Mouse (Mus musculus) embryonic facial prominence, embryonic 13.5 days (tissue): ENCODE results near the gene Lrrc36. TPM values are rescaled to one million over a fixed set of nuclear protein-coding genes. Genes with fewer than 3 reads are reported as not detected.

Experiments
- ATAC-seq: fragments of 200-750 bp; cut with Nextera tagmentation; 2 replicates; pipeline ENCODE4 v1.8.0; 2017; ENCODE audit warnings: low read depth; ENCODE audit not compliant: insufficient number of reproducible peaks, insufficient read depth, low FRiP score, low TSS enrichment
- H3K27ac ChIP-seq: fragments of 300-500 bp; sonication (generic); 2 replicates; pipeline ENCODE4 v1.5.1; 2015; ENCODE audit warnings: moderate library complexity, mild to moderate bottlenecking, inconsistent platforms
- H3K27me3 ChIP-seq: fragments of 300-500 bp; sonication (generic); 2 replicates; pipeline ENCODE4 v1.6.1; 2015; ENCODE audit warnings: mild to moderate bottlenecking, inconsistent platforms
- H3K36me3 ChIP-seq: fragments of 300-500 bp; sonication (generic); 2 replicates; pipeline ENCODE4 v1.6.1; 2015; ENCODE audit warnings: mild to moderate bottlenecking, inconsistent platforms
- H3K4me1 ChIP-seq: fragments of 300-500 bp; sonication (generic); 2 replicates; pipeline ENCODE4 v1.6.1; 2015; ENCODE audit warnings: inconsistent platforms
- H3K4me2 ChIP-seq: fragments of 300-500 bp; sonication (generic); 2 replicates; pipeline ENCODE4 v1.6.1; 2015; ENCODE audit warnings: moderate library complexity, mild to moderate bottlenecking, inconsistent platforms
- H3K4me3 ChIP-seq: fragments of 300-500 bp; sonication (generic); 2 replicates; pipeline ENCODE4 v1.5.1; 2015; ENCODE audit warnings: mild to moderate bottlenecking, inconsistent platforms
- H3K9ac ChIP-seq: fragments of 300-500 bp; sonication (generic); 2 replicates; pipeline ENCODE4 v1.6.1; 2015; ENCODE audit warnings: mild to moderate bottlenecking, inconsistent platforms
- H3K9me3 ChIP-seq: fragments of 300-500 bp; sonication (generic); 2 replicates; pipeline ENCODE4 v1.6.1; 2016; ENCODE audit warnings: inconsistent platforms
- WGBS: fragments of 180-500 bp; shearing (Covaris S2); methylation state at CpG from one replicate; pipeline ENCODE4 v1.1.7; 2015; ENCODE audit warnings: mixed read lengths; 5-methylcytosine and 5-hydroxymethylcytosine counted together
- polyA plus RNA-seq: library from polyadenylated mRNA; unstranded; fragments of >200 nt; fragmentation: Nextera tagmentation; extraction: Ambion mirVana; gene quantifications from 2 replicates; pipeline ENCODE4 v1.2.1, GENCODE M21; 2015

Gene Lrrc36
- 0.22 TPM in 1 of 2 replicates, not detected in the other for polyA plus RNA-seq

DNA sequence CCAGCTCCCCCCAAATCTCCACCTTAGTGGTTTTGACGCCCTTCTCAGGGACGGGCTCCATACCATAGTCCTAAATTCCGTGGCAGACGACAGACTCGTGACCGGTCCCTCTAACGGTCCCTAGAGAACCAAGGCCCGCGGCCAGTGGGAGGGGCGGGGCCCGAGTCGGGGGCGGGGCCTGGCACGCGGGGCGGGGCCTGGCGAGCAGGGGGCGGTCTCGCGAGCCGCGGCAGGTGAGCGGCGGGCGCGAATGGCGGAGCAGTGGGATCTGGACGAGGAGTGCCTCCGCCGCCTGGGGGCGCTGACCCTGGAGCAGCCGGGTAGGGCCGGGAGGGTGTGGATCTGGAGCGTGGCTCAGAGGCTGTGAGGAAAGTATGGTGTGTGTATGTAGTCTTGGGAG, at the start of gene Lrrc36, which contains the start of gene Kctd19:
Gene Lrrc36, plus strand, starts transcription at position 181 of the 400 bp plus-strand sequence.
Gene Kctd19, minus strand, starts transcription at position 112 of the 400 bp plus-strand sequence.
- Histone ChIP-seq H3K4me1 (peaks cover 7% of the 10 kb centered on the region), H3K27me3 (peaks cover 40% of the 10 kb centered on the region), H3K4me3 (peak within 1 kb of the TSS; percentile 35), H3K9me3 (no peaks in the 10 kb centered on the region), H3K4me2 (peak within 1 kb of the TSS; percentile 58), H3K27ac (no peak within 1 kb of the TSS), H3K9ac (0 out of 2 replicates have a peak within 1 kb of the TSS, but pooled peaks have one; percentile 16), H3K36me3 (no peaks in the 10 kb centered on the region)
- WGBS, result 2% methylated on average over 33 of the region's 34 CpGs
- 0 out of 2 replicates have a peak, but pooled peaks have one; percentile 37 for ATAC-seq

DNA sequence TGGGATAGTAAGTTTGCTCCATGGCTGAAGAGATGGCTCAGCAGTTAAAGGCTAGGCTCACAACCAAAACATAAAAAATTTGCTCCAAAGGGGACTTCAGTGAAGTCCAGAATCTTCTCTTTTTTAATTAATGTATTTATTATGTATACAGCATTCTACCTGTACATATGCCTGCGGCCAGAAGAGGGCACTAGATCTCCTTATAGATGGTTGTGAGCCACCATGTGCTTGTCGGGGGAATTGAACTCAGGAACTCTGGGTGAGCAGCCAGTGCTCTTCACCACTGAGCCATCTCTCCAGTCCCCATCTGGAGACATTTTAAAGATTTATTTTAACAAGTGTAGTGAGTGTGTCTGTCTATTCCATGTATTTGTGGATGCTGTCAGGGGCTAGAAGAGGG, 46.3 kb upstream of the Lrrc36 start:
- Histone ChIP-seq H3K4me2 (no peak overlapping the region), H3K4me3 (no peak overlapping the region), H3K9ac (no peak overlapping the region), H3K36me3 (peaks cover 46% of the 10 kb centered on the region), H3K9me3 (no peaks in the 10 kb centered on the region), H3K27me3 (no peaks in the 10 kb centered on the region), H3K4me1 (no peaks in the 10 kb centered on the region), H3K27ac (no peak overlapping the region)
- no peak for ATAC-seq
- 66% methylated on average over 2 of the region's 2 CpGs for WGBS

- H3K27ac ChIP-seq, result no peak overlapping the region
- 74% methylated on average over 9 of the region's 9 CpGs for WGBS
- no peak for ATAC-seq
Measured at GRCm38 (mm10) chr8:105372473-105372872, 40.9 kb upstream of the Lrrc36 start.

DNA sequence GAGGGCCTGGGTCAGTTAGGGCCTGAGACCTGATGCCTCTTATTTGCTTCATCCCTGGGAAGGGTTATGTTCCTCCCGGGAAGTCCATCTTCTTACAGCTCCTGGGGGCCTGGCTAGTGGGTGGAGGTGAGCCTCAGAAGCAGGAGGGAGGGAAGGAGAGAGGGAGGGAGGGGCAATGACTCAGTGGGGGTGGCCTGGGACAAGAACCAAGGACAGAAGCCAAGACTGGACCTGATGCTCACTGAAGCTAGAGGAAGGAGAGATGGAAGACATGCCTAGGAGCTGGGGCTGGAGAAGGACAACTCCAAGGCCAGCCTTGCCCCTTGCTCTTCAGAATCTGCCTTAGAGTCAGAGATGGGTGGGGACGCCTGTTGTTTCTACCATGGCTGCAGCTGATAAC, 40.3 kb upstream of the Lrrc36 start, which contains the start of gene Plekhg4:
Gene Plekhg4, plus strand, starts transcription at position 243 of the 400 bp plus-strand sequence.
- H3K27ac ChIP-seq, result no peak within 1 kb of the TSS
- H3K27me3 ChIP-seq, result no peaks in the 10 kb centered on the region
- H3K9ac ChIP-seq, result no peak within 1 kb of the TSS
- 64% methylated on average over 2 of the region's 2 CpGs for WGBS
- peak within 1 kb of the TSS; percentile 29; the same call in 1 of the 2 replicates for H3K4me3 ChIP-seq
- H3K36me3 ChIP-seq, result peaks cover 8% of the 10 kb centered on the region; the same call in 1 of the 2 replicates
- H3K4me2 ChIP-seq, result peak within 1 kb of the TSS; percentile 57
- H3K9me3 ChIP-seq, result no peaks in the 10 kb centered on the region
- H3K4me1 ChIP-seq, result peaks cover 17% of the 10 kb centered on the region
- ATAC-seq, result no peak

More at GRCm38 (mm10) chr8:105372473-105372872, 40.9 kb upstream of the Lrrc36 start:
- Histone ChIP-seq H3K4me2 (no peak overlapping the region), H3K9me3 (no peaks in the 10 kb centered on the region), H3K4me3 (no peak overlapping the region), H3K9ac (no peak overlapping the region), H3K36me3 (peaks cover 13% of the 10 kb centered on the region), H3K4me1 (peaks cover 17% of the 10 kb centered on the region), H3K27me3 (no peaks in the 10 kb centered on the region)

DNA sequence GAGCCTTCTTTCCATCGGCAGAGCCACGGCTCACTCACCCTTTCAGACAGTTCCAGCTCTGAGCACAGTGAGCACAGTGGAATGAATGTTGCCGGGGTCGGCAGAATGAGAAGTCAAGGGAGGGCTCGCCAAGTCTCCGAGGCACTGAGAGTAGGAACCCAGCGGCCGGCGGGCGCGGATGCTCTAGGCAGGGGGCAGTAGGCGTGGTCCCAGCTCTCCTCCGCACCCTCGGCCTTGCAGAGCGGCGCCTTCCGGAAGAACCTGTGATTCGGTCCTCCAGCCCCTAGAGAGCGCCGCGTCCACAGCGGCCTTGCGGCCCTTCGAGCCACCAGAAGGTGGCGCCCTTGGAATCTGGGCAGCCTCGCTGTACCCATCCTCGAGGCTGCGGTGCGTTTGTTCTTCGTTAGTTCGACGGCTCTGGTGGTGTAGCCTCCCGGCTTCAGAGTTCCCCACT, 38.8 kb upstream of the Lrrc36 start:
- peak overlapping the region; percentile 29 for H3K4me3 ChIP-seq
- no peaks in the 10 kb centered on the region for H3K9me3 ChIP-seq
- H3K4me2 ChIP-seq, result peak overlapping the region; percentile 57
- WGBS, result 27% methylated on average over 33 of the region's 33 CpGs
- peaks cover 28% of the 10 kb centered on the region for H3K4me1 ChIP-seq
- peak overlapping the region; percentile 40; the same call in 1 of the 2 replicates for H3K9ac ChIP-seq
- ATAC-seq, result no peak
- H3K36me3 ChIP-seq, result no peaks in the 10 kb centered on the region
- no peak overlapping the region for H3K27ac ChIP-seq
- no peaks in the 10 kb centered on the region for H3K27me3 ChIP-seq

GRCm38 (mm10) chr8:105378673-105379072, 34.7 kb upstream of the Lrrc36 start:
- H3K27me3 ChIP-seq, result no peaks in the 10 kb centered on the region
- H3K36me3 ChIP-seq, result no peaks in the 10 kb centered on the region
- no peaks in the 10 kb centered on the region for H3K9me3 ChIP-seq
- no peak overlapping the region for H3K9ac ChIP-seq
- WGBS, result 58% methylated on average over 19 of the region's 19 CpGs
- no peak overlapping the region for H3K4me2 ChIP-seq
- H3K4me3 ChIP-seq, result no peak overlapping the region
- peaks cover 28% of the 10 kb centered on the region for H3K4me1 ChIP-seq
- peak overlapping the region; percentile 71 for H3K27ac ChIP-seq
- 0 out of 2 replicates have a peak, but pooled peaks have one; percentile 15 for ATAC-seq

- 77% methylated on average over 12 of the region's 12 CpGs for WGBS
Measured at GRCm38 (mm10) chr8:105380308-105380707, 33.1 kb upstream of the Lrrc36 start.

GRCm38 (mm10) chr8:105384070-105384469, 29.3 kb upstream of the Lrrc36 start:
- WGBS, result 99% methylated on average over 2 of the region's 2 CpGs
- H3K9ac ChIP-seq, result no peak overlapping the region

More at GRCm38 (mm10) chr8:105380308-105380707, 33.1 kb upstream of the Lrrc36 start:
- Histone ChIP-seq H3K4me2 (no peak overlapping the region), H3K9me3 (no peaks in the 10 kb centered on the region), H3K4me3 (no peak overlapping the region), H3K4me1 (peaks cover 21% of the 10 kb centered on the region), H3K27ac (no peak overlapping the region), H3K36me3 (no peaks in the 10 kb centered on the region), H3K9ac (no peak overlapping the region), H3K27me3 (no peaks in the 10 kb centered on the region)
- ATAC-seq, result no peak

DNA sequence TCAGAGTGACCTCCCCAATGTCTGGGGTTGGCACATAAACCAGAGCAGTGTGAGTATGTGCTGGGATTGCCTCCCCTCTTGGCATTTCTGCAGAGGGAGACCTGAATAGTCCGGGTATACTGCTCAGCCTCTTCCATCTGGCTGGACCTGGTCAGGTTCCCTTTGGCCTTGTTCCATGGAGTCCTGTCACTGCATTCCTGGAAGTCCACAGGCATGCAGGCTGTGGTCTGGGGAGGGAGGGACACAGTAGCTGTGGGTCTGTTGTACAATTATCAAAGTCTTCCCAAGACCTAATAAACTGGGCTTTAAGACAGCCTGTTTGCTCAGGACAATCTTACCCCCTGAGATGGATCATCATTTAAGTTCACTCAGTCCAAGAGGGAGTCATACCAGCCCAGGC, 26.2 kb upstream of the Lrrc36 start:
- no peaks in the 10 kb centered on the region for H3K27me3 ChIP-seq
- H3K9me3 ChIP-seq, result no peaks in the 10 kb centered on the region
- no peak overlapping the region for H3K9ac ChIP-seq
- ATAC-seq, result no peak
- no peak overlapping the region for H3K4me2 ChIP-seq
- 76% methylated on average over 1 of the region's 1 CpGs for WGBS
- no peak overlapping the region for H3K27ac ChIP-seq
- H3K4me1 ChIP-seq, result peaks cover 13% of the 10 kb centered on the region
- no peak overlapping the region for H3K4me3 ChIP-seq
- H3K36me3 ChIP-seq, result no peaks in the 10 kb centered on the region

More at GRCm38 (mm10) chr8:105384070-105384469, 29.3 kb upstream of the Lrrc36 start:
- Histone ChIP-seq H3K36me3 (no peaks in the 10 kb centered on the region), H3K4me3 (no peak overlapping the region), H3K4me2 (no peak overlapping the region), H3K27me3 (no peaks in the 10 kb centered on the region), H3K27ac (no peak overlapping the region), H3K4me1 (peaks cover 16% of the 10 kb centered on the region), H3K9me3 (no peaks in the 10 kb centered on the region)
- ATAC-seq, result no peak

- H3K4me1 ChIP-seq, result peaks cover 13% of the 10 kb centered on the region
- no peaks in the 10 kb centered on the region for H3K27me3 ChIP-seq
- no peaks in the 10 kb centered on the region for H3K36me3 ChIP-seq
- ATAC-seq, result no peak
- no peak overlapping the region for H3K9ac ChIP-seq
- no peaks in the 10 kb centered on the region for H3K9me3 ChIP-seq
- H3K27ac ChIP-seq, result no peak overlapping the region
- H3K4me3 ChIP-seq, result no peak overlapping the region
- no peak overlapping the region for H3K4me2 ChIP-seq
- WGBS, result 80% methylated on average over 6 of the region's 6 CpGs
Measured at GRCm38 (mm10) chr8:105389096-105389495, 24.3 kb upstream of the Lrrc36 start.

DNA sequence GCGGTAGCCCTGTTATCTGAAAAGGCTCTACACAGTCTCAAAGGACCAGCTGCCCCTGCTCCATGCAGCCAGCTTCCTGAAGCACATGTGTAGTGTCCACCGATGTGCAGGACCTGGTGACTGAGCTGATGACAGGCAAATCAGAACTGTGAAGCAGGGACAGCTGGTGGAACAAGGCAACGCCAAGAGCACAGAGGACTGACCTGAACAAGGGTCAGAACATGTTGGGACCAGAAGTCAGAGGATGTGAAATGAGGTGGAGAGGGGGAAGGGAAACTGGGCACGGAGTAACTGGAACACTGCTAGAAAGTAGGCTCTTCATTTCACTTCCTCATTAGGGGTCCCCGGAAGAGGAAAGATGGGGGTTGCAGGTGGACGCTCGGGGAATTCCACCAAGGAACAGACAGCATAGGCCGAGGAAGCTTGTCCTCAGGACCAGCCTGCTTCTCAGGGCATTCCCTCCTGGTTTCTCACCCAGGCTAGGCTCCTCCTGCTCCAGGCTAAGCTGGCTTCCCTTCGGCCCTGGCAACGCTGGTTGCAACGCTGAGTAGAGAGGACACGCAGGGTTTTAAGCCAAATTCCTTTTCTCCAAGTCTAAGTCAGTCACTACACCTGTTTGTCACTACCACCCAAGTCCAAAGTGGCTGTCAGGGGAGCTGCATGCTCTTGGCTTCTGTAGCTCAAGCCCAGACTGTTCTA, 20.1 kb upstream of the Lrrc36 start:
- no peak overlapping the region for H3K4me3 ChIP-seq
- ATAC-seq, result no peak
- no peaks in the 10 kb centered on the region for H3K27me3 ChIP-seq
- 89% methylated on average over 12 of the region's 12 CpGs for WGBS
- H3K4me1 ChIP-seq, result no peaks in the 10 kb centered on the region
- H3K27ac ChIP-seq, result no peak overlapping the region
- H3K9ac ChIP-seq, result no peak overlapping the region
- H3K9me3 ChIP-seq, result no peaks in the 10 kb centered on the region
- no peak overlapping the region for H3K4me2 ChIP-seq
- H3K36me3 ChIP-seq, result no peaks in the 10 kb centered on the region

DNA sequence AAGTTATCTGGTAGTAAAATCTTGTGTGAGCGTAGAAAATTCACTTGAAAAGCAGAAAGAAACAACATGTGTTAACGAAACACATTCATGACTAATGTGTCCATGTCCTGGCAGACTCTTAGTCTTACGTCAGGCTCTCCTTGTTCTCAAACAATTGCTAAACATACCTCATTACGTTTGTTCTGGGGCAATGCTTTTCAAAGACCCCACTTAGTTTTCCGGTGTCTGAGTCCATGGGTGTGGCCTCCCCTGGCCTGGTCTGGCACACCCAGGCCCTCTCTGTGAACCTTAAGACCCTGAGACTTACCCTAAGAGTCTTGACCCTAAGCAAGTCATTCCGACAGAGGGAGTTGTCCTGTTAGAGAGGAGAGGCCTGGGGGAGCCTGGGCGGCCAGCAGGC, 19.5 kb upstream of the Lrrc36 start:
- H3K36me3 ChIP-seq, result no peaks in the 10 kb centered on the region
- no peak overlapping the region for H3K9ac ChIP-seq
- H3K4me2 ChIP-seq, result no peak overlapping the region
- no peaks in the 10 kb centered on the region for H3K4me1 ChIP-seq
- 73% methylated on average over 7 of the region's 7 CpGs for WGBS
- no peak for ATAC-seq
- H3K27ac ChIP-seq, result no peak overlapping the region
- no peak overlapping the region for H3K4me3 ChIP-seq
- no peaks in the 10 kb centered on the region for H3K9me3 ChIP-seq
- no peaks in the 10 kb centered on the region for H3K27me3 ChIP-seq
